Mouse (Mus musculus): ENCODE measurements around the gene Aebp2.
"Not testable (repeated sequence)": the region's sequence is repeated elsewhere in the genome, so short reads cannot be mapped to it uniquely, and the experiment has no call there.

Gene Aebp2

DNA sequence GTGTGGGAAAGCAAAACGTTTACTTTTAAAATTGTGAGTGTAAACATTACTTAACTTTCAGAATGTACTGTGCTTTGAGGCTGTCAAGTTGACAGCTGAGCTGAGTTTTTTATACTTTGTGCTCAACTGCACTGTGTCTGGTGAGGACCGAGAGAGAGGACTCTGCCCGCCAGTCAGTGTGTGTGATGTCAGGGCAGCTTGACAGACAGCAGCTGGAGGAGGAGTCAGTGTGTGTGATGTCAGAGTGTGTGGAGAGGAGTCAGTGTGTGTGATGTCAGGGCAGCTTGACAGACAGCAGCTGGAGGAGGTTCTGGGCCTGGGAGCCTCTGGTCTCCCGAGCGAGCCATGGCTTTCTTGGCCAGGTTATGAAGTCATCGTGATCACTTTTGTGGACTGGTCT is 24.4 kb downstream of the Aebp2 start:
- DNase-seq (ENCODE audit: extremely low spot score, low read depth, low spot score) = no peak

GRCm38 (mm10) chr6:140649812-140650211 is 27.3 kb downstream of the Aebp2 start:
- DNase-seq (ENCODE audit: extremely low spot score, low read depth, low spot score) = no peak

- no peak for DNase-seq (ENCODE audit: extremely low spot score, low read depth, low spot score)
Measured at GRCm38 (mm10) chr6:140651923-140652322, 29.5 kb downstream of the Aebp2 start.

DNA sequence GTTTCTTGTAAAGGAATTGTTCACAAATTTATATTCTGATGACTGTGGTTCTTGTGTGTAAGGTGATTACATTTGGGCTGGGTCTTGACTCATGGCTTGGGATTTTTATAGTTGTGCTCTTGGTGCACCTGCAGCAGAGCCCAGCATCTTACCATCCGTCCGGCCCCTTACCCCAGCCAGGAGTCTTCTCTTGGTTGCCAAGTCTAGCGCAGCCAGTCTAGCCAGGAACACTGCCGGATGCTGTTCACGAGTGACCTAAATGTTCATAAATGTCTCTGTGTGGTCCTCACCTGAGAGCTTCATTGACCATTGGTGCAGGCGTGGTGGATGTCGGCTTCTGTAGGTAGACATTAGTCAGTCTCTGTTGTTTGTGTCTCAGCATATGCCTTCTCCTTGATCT is 33.0 kb downstream of the Aebp2 start:
- no peak for DNase-seq (ENCODE audit: extremely low spot score, low read depth, low spot score)

DNA sequence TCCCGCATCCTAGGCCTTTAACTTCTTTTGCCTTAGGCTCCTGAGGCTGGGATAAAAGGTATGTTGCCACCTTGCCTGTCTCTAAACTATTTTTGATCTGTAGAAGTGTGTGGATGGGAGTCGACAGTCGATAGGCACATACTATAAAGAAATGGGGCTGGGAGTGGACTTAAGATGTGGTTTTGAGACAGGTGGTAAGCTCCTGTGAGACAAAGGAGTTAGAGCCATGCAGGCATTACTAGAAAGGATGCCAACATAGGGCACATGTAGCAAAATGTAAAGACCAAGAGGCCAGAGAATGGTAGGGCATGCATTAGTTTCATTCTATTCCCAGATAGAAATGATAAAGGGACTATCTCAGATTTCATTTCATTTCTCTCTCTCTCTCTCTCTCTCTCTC is 34.5 kb downstream of the Aebp2 start:
- DNase-seq (ENCODE audit: extremely low spot score, low read depth, low spot score) = no peak

GRCm38 (mm10) chr6:140657920-140658522 is 35.6 kb downstream of the Aebp2 start:
- no peak for DNase-seq (ENCODE audit: extremely low spot score, low read depth, low spot score)

DNA sequence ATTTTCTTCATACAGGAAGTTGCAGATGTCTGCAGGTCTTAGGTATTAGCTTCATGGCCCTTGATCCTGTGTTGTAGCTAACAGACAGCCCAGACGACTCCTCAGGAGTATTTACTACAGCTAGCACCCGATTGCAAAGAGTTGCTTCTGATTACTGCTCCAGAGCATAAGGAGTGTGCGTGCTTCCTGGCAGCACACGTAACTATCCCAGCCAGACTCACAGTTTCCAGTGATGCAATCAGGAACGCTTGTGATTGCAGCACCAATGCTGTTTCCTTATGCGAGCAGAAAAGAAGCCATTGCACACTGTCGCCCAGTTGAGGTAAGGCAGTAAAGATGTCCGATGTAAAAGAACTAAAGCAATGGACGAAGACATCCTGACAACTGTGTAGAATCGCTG is 38.6 kb downstream of the Aebp2 start:
- no peak for DNase-seq (ENCODE audit: extremely low spot score, low read depth, low spot score)

GRCm38 (mm10) chr6:140661777-140662176 is 39.3 kb downstream of the Aebp2 start:
- DNase-seq (ENCODE audit: extremely low spot score, low read depth, low spot score) = no peak

DNA sequence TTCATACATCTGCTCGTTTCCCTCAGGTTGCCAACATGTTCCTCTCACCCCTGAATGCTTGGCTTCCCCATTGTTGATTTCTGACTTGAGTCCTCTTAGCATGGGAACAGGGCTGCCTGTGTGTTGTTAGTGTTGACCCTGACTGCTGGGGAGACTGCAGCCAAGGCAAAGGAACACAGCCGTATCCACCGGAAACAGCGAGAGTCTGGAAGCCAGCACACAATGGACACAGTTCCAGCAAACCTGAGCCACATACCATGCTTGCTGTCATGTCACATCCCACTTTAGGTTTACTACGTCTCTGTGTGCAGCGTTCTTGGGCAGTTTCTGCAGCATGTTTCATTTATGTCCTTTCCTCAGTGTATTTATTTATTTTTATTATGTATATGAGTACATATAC is 39.8 kb downstream of the Aebp2 start:
- no peak for DNase-seq (ENCODE audit: extremely low spot score, low read depth, low spot score)

- DNase-seq (ENCODE audit: extremely low spot score, low read depth, low spot score) = not testable (repeated sequence)
Measured at GRCm38 (mm10) chr6:140662697-140663096, 40.2 kb downstream of the Aebp2 start.

GRCm38 (mm10) chr6:140664611-140665010 is 42.1 kb downstream of the Aebp2 start:
- DNase-seq (ENCODE audit: extremely low spot score, low read depth, low spot score) = no peak

- no peak for DNase-seq (ENCODE audit: extremely low spot score, low read depth, low spot score)
Measured at GRCm38 (mm10) chr6:140666486-140667240, 44.2 kb downstream of the Aebp2 start.

GRCm38 (mm10) chr6:140667289-140667906 is 44.9 kb downstream of the Aebp2 start:
- DNase-seq (ENCODE audit: extremely low spot score, low read depth, low spot score) = no peak

- DNase-seq (ENCODE audit: extremely low spot score, low read depth, low spot score) = no peak
Measured at GRCm38 (mm10) chr6:140674414-140674813, 52.0 kb downstream of the Aebp2 start.

- no peak for DNase-seq (ENCODE audit: extremely low spot score, low read depth, low spot score)
Measured at GRCm38 (mm10) chr6:140676094-140676493, 53.6 kb downstream of the Aebp2 start.

- DNase-seq (ENCODE audit: extremely low spot score, low read depth, low spot score) = no peak
Measured at GRCm38 (mm10) chr6:140677041-140677440, 54.6 kb downstream of the Aebp2 start.

GRCm38 (mm10) chr6:140677960-140678359 is 55.5 kb downstream of the Aebp2 start:
- no peak for DNase-seq (ENCODE audit: extremely low spot score, low read depth, low spot score)

DNA sequence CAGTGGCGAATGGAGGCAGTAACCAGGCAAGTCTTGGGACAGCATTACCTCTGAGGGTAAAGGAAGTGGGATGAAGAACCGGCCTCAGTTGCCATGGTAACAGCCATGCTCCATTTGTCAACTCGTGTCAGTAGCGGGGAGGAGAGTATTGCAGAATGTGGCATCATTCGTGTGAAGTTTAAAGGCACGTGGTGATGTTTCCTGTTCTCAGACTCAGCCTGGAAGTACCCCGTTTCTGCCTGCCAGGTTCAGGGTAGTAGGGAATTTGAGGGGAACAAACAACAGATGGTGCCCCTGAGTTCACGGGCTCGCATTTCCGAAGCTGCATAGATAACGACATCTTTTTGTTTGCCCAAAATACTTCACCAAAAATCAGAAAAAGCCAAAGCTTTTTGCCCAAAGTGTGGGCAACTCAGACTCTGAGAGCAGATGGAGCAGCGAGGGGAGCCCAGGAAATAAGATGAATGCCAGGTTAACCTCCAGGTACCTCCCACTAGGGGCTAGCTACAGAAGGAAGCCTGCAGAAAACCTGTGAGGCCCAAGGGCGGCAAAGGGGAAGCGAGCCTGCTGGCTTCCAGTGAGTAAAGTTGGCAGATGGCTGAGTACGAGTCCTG is 56.3 kb downstream of the Aebp2 start:
- DNase-seq (ENCODE audit: extremely low spot score, low read depth, low spot score) = peak; percentile 35

- no peak for DNase-seq (ENCODE audit: extremely low spot score, low read depth, low spot score)
Measured at GRCm38 (mm10) chr6:140680713-140681112, 58.2 kb downstream of the Aebp2 start.

- no peak for DNase-seq (ENCODE audit: extremely low spot score, low read depth, low spot score)
Measured at GRCm38 (mm10) chr6:140682829-140683228, 60.4 kb downstream of the Aebp2 start.

DNA sequence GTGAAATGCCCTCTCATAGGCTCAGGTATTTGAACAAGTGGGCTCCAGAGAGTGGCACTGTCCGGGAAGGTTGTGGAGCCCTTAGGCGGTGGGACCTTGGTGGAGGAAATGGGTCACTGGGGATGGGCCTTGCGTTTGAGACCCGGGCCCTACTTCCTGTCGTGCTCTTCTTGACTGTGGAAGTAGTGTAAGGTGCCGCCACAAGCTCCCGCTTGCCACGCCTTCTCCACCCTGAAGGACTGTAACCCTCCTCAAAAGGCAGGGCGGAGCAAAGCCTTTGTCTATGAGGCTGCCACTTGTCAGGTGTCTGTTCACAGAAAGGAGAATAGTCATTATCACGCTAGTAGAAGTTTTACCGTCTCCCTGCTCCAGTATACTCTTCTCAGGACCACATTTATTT is 61.9 kb downstream of the Aebp2 start:
- DNase-seq (ENCODE audit: extremely low spot score, low read depth, low spot score) = no peak
